Mouse (Mus musculus) neural tube, embryonic 14.5 days (tissue): ENCODE measurements at regions not wholly inside any gene's neighbourhood (a gene's known extent, or its start where the extent isn't known, plus 50 kb on each side); places are given as distances from the start of the nearest gene placed in this dataset.

Experiments
- ATAC-seq: fragments of 200-750 bp; cut with Nextera tagmentation; 2 replicates; pipeline ENCODE4 v1.8.0; 2017; ENCODE audit warnings: low read depth, mild to moderate bottlenecking, moderate TSS enrichment, moderate library complexity
- H3K27ac ChIP-seq: fragments of 300-500 bp; sonication (generic); 2 replicates; pipeline ENCODE4 v1.5.1; 2014; ENCODE audit warnings: low read depth, mild to moderate bottlenecking, control low read depth, low read length, moderate library complexity, mixed read lengths
- H3K27me3 ChIP-seq: fragments of 300-500 bp; sonication (generic); 2 replicates; pipeline ENCODE4 v1.6.1; 2014; ENCODE audit warnings: low read length; ENCODE audit not compliant: control insufficient read depth, insufficient read depth
- H3K36me3 ChIP-seq: fragments of 300-500 bp; sonication (generic); 2 replicates; pipeline ENCODE4 v1.6.1; 2014; ENCODE audit warnings: low read length, mixed read lengths; ENCODE audit not compliant: control insufficient read depth, insufficient read depth
- H3K4me1 ChIP-seq: fragments of 300-500 bp; sonication (generic); 2 replicates; pipeline ENCODE4 v1.6.1; 2014; ENCODE audit warnings: low read length; ENCODE audit not compliant: control insufficient read depth, insufficient read depth
- H3K4me2 ChIP-seq: fragments of 300-500 bp; sonication (generic); 2 replicates; pipeline ENCODE4 v1.6.1; 2014; ENCODE audit warnings: mild to moderate bottlenecking, low read depth, low read length, control low read depth
- H3K4me3 ChIP-seq: fragments of 300-500 bp; sonication (generic); 2 replicates; pipeline ENCODE4 v1.5.1; 2014; ENCODE audit warnings: low read depth, low read length, control low read depth, mixed read lengths
- H3K9ac ChIP-seq: fragments of 300-500 bp; sonication (generic); replicated peaks from 2 replicates; pipeline ENCODE4 v1.6.1; 2014; ENCODE audit warnings: low read depth, mild to moderate bottlenecking, control low read depth, low read length, mixed read lengths
- H3K9me3 ChIP-seq: fragments of 300-500 bp; sonication (generic); 2 replicates; pipeline ENCODE4 v1.6.1; 2016; ENCODE audit warnings: low read length; ENCODE audit not compliant: control insufficient read depth
- WGBS: fragments of 180-500 bp; shearing (Covaris S2); extraction: QIAGEN DNeasy Blood & Tissue Kit; methylation state at CpG from one replicate; pipeline ENCODE4 v1.1.7; 2014; 5-methylcytosine and 5-hydroxymethylcytosine counted together

- no peak overlapping the region for H3K9ac ChIP-seq
- no peak overlapping the region for H3K4me2 ChIP-seq
- H3K9me3 ChIP-seq: no peaks in the 10 kb centered on the region
- H3K4me1 ChIP-seq: 0 out of 2 replicates have a peak, but pooled peaks cover 4% of the 10 kb centered on the region
- H3K4me3 ChIP-seq: no peak overlapping the region
- H3K27ac ChIP-seq: no peak overlapping the region
- no peaks in the 10 kb centered on the region for H3K36me3 ChIP-seq
- WGBS: 9% methylated on average over 6 of the region's 6 CpGs
- H3K27me3 ChIP-seq: no peaks in the 10 kb centered on the region
- ATAC-seq: no peak; the same call in 1 of the 2 replicates
These were observed 227.6 kb upstream of the Eef2kmt start for GRCm38 (mm10) chr16:5483337-5483736.

- Histone ChIP-seq H3K27ac (no peak overlapping the region), H3K4me1 (0 out of 2 replicates have a peak, but pooled peaks cover 4% of the 10 kb centered on the region), H3K4me2 (no peak overlapping the region), H3K27me3 (no peaks in the 10 kb centered on the region), H3K36me3 (no peaks in the 10 kb centered on the region), H3K4me3 (no peak overlapping the region), H3K9ac (no peak overlapping the region), H3K9me3 (no peaks in the 10 kb centered on the region)
- ATAC-seq: no peak
- WGBS: 85% methylated on average over 1 of the region's 1 CpGs
These were observed 224.4 kb upstream of the Eef2kmt start for GRCm38 (mm10) chr16:5480148-5480547.

- H3K27me3 ChIP-seq: no peaks in the 10 kb centered on the region
- H3K9me3 ChIP-seq: no peaks in the 10 kb centered on the region
- H3K36me3 ChIP-seq: no peaks in the 10 kb centered on the region
- 0 out of 2 replicates have a peak, but pooled peaks cover 4% of the 10 kb centered on the region for H3K4me1 ChIP-seq
- H3K27ac ChIP-seq: no peak overlapping the region
- no peak overlapping the region for H3K4me2 ChIP-seq
- no peak overlapping the region for H3K4me3 ChIP-seq
- H3K9ac ChIP-seq: no peak overlapping the region
- ATAC-seq: no peak
These were observed 223.2 kb upstream of the Eef2kmt start for GRCm38 (mm10) chr16:5478970-5479369.

GRCm38 (mm10) chr16:5471321-5471720 is 215.5 kb upstream of the Eef2kmt start:
- Histone ChIP-seq H3K9me3 (no peaks in the 10 kb centered on the region), H3K27ac (no peak overlapping the region), H3K4me3 (no peak overlapping the region), H3K9ac (no peak overlapping the region), H3K4me1 (no peaks in the 10 kb centered on the region), H3K4me2 (no peak overlapping the region), H3K36me3 (no peaks in the 10 kb centered on the region), H3K27me3 (no peaks in the 10 kb centered on the region)
- 20% methylated on average over 5 of the region's 5 CpGs for WGBS
- no peak for ATAC-seq

GRCm38 (mm10) chr16:5467587-5467986 is 211.8 kb upstream of the Eef2kmt start:
- no peak for ATAC-seq

GRCm38 (mm10) chr16:5466760-5467159 is 211.0 kb upstream of the Eef2kmt start:
- no peak overlapping the region for H3K27ac ChIP-seq
- H3K36me3 ChIP-seq: no peaks in the 10 kb centered on the region
- no peaks in the 10 kb centered on the region for H3K27me3 ChIP-seq
- WGBS: 46% methylated on average over 2 of the region's 2 CpGs
- H3K4me1 ChIP-seq: no peaks in the 10 kb centered on the region
- ATAC-seq: no peak
- H3K4me3 ChIP-seq: no peak overlapping the region
- H3K9me3 ChIP-seq: no peaks in the 10 kb centered on the region
- H3K4me2 ChIP-seq: no peak overlapping the region
- no peak overlapping the region for H3K9ac ChIP-seq

More at GRCm38 (mm10) chr16:5467587-5467986, 211.8 kb upstream of the Eef2kmt start:
- no peak overlapping the region for H3K9ac ChIP-seq
- H3K27me3 ChIP-seq: no peaks in the 10 kb centered on the region
- H3K4me3 ChIP-seq: no peak overlapping the region
- H3K36me3 ChIP-seq: no peaks in the 10 kb centered on the region
- 4% methylated on average over 3 of the region's 3 CpGs for WGBS
- no peaks in the 10 kb centered on the region for H3K9me3 ChIP-seq
- H3K27ac ChIP-seq: no peak overlapping the region
- no peak overlapping the region for H3K4me2 ChIP-seq
- H3K4me1 ChIP-seq: no peaks in the 10 kb centered on the region

- WGBS: 2% methylated on average over 5 of the region's 5 CpGs
- Histone ChIP-seq H3K9ac (no peak overlapping the region), H3K4me1 (no peaks in the 10 kb centered on the region; the same call in 1 of the 2 replicates), H3K27ac (no peak overlapping the region), H3K4me2 (no peak overlapping the region), H3K36me3 (no peaks in the 10 kb centered on the region), H3K4me3 (no peak overlapping the region), H3K9me3 (no peaks in the 10 kb centered on the region), H3K27me3 (no peaks in the 10 kb centered on the region)
- ATAC-seq: no peak
These were observed 199.7 kb upstream of the Eef2kmt start for GRCm38 (mm10) chr16:5455352-5455965.

- no peaks in the 10 kb centered on the region for H3K9me3 ChIP-seq
- no peaks in the 10 kb centered on the region for H3K27me3 ChIP-seq
- 15% methylated on average over 6 of the region's 6 CpGs for WGBS
- H3K27ac ChIP-seq: no peak overlapping the region
- no peak overlapping the region for H3K9ac ChIP-seq
- no peaks in the 10 kb centered on the region; the same call in 1 of the 2 replicates for H3K4me1 ChIP-seq
- no peaks in the 10 kb centered on the region for H3K36me3 ChIP-seq
- ATAC-seq: no peak
- no peak overlapping the region for H3K4me2 ChIP-seq
- H3K4me3 ChIP-seq: no peak overlapping the region
These were observed 198.5 kb upstream of the Eef2kmt start for GRCm38 (mm10) chr16:5454243-5454642.

GRCm38 (mm10) chr16:5452971-5453370 is 197.2 kb upstream of the Eef2kmt start:
- no peak overlapping the region for H3K4me3 ChIP-seq
- no peak overlapping the region for H3K4me2 ChIP-seq
- no peaks in the 10 kb centered on the region; the same call in 1 of the 2 replicates for H3K4me1 ChIP-seq
- no peaks in the 10 kb centered on the region for H3K9me3 ChIP-seq
- no peak overlapping the region for H3K27ac ChIP-seq
- no peaks in the 10 kb centered on the region for H3K27me3 ChIP-seq
- WGBS: 84% methylated on average over 6 of the region's 6 CpGs
- ATAC-seq: no peak
- no peaks in the 10 kb centered on the region for H3K36me3 ChIP-seq
- no peak overlapping the region for H3K9ac ChIP-seq
